Comparison of ENCODE assay signal across 12 mouse cellular contexts in the genomic region with DNA sequence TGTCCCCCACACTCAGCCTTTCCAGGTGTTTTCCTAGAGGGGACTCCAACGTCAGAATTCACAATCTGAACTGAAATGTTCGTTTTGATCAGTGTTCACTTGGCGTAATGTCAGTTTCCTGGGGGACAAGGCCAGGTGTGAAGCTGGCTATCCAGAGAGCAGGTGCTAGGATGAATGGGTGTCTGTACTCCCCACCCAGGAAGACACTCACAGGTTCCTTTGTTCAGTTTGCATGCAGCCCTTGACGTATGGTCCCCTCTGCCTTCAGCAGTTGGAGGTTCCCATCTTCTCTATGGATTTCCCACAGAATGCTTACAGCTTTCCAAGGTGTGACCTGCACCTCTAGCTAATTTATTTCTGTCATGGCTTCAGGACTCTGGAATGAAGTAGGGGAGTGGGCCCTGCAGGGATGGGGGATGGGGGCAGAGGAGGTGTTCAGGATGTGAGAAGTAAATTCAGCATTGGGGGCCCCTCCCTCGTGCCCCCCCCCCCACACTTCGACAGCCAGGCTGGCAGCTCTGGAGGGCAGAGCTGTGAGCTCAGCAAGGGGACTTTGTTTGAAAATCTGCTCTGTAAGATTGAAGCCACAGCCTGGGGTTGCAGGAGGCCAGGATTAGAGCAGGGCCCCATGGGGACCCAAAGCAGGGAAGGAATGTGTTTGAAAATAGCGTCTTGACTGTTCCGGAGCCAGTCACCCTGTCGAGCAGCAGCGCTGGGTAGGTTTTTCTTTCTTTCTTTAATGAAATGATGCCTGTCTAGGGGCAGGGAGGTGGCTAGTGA.
DNase-seq lines count a peak whose midpoint lies in the region; ATAC-seq lines count a peak whose summit lies in the region.
"Had no signal": no experiment of that assay in that cellular context is flagged by ENCODE, and none has a peak within 500 bp of the region (broad histone marks: within the 10 kb centered on the region; RNA-seq: fewer than 3 reads in every experiment).

No protein-coding gene starts in this region.

- WGBS in heart, embryonic 15.5 days: 25% methylated on average over 10 of the region's 10 CpGs
- WGBS in embryonic facial prominence, embryonic 13.5 days: 17% methylated on average over 10 of the region's 10 CpGs
- 16% methylated on average over 10 of the region's 10 CpGs for WGBS in limb, embryonic 10.5 days
- 11% methylated on average over 10 of the region's 10 CpGs for WGBS in neural tube, embryonic 13.5 days

- no peaks in the 10 kb centered on the region for H3K27me3 ChIP-seq in heart, embryonic 15.5 days
- no peaks in the 10 kb centered on the region for H3K27me3 ChIP-seq in embryonic facial prominence, embryonic 13.5 days
- no peaks in the 10 kb centered on the region for H3K27me3 ChIP-seq in limb, embryonic 10.5 days (ENCODE audit: low read depth, poor library complexity, severe bottlenecking)
- no peaks in the 10 kb centered on the region for H3K27me3 ChIP-seq in neural tube, embryonic 13.5 days
- H3K27me3 ChIP-seq: CH12.LX; stomach, embryonic 15.5 days had no signal

- peak overlapping the region; percentile 17; the same call in 1 of the 2 replicates for H3K4me2 ChIP-seq in heart, embryonic 15.5 days
- peak overlapping the region; percentile 31 for H3K4me2 ChIP-seq in embryonic facial prominence, embryonic 13.5 days
- H3K4me2 ChIP-seq in neural tube, embryonic 13.5 days: peak overlapping the region; percentile 29
- H3K4me2 ChIP-seq: stomach, embryonic 15.5 days had no signal

- H3K36me3 ChIP-seq in heart, embryonic 15.5 days: no peaks in the 10 kb centered on the region
- H3K36me3 ChIP-seq in embryonic facial prominence, embryonic 13.5 days: no peaks in the 10 kb centered on the region
- H3K36me3 ChIP-seq in limb, embryonic 10.5 days: peaks cover 8% of the 10 kb centered on the region; the same call in 1 of the 2 replicates
- H3K36me3 ChIP-seq in neural tube, embryonic 13.5 days: no peaks in the 10 kb centered on the region
- H3K36me3 ChIP-seq: stomach, embryonic 15.5 days had no signal

- H3K9ac ChIP-seq in heart, embryonic 15.5 days: no peak overlapping the region
- 0 out of 2 replicates have a peak overlapping the region, but pooled peaks have one; percentile 32 for H3K9ac ChIP-seq in embryonic facial prominence, embryonic 13.5 days
- H3K9ac ChIP-seq in neural tube, embryonic 13.5 days: peak overlapping the region; percentile 56
- H3K9ac ChIP-seq: stomach, embryonic 15.5 days had no signal

- H3K9me3 ChIP-seq in heart, embryonic 15.5 days (replicated peaks): no peaks in the 10 kb centered on the region
- H3K9me3 ChIP-seq in embryonic facial prominence, embryonic 13.5 days: no peaks in the 10 kb centered on the region
- H3K9me3 ChIP-seq in limb, embryonic 10.5 days (replicated peaks): no peaks in the 10 kb centered on the region
- no peaks in the 10 kb centered on the region for H3K9me3 ChIP-seq in neural tube, embryonic 13.5 days
- H3K9me3 ChIP-seq: stomach, embryonic 15.5 days had no signal

- H3K4me3 ChIP-seq in heart, embryonic 15.5 days: no peak overlapping the region
- no peak overlapping the region for H3K4me3 ChIP-seq in embryonic facial prominence, embryonic 13.5 days
- no peak overlapping the region for H3K4me3 ChIP-seq in limb, embryonic 10.5 days
- no peak overlapping the region for H3K4me3 ChIP-seq in neural tube, embryonic 13.5 days
- H3K4me3 ChIP-seq: stomach, embryonic 15.5 days had no signal

- no peak overlapping the region for H3K27ac ChIP-seq in heart, embryonic 15.5 days
- peak overlapping the region; percentile 41 for H3K27ac ChIP-seq in embryonic facial prominence, embryonic 13.5 days
- H3K27ac ChIP-seq in limb, embryonic 10.5 days: peak overlapping the region; percentile 77
- peak overlapping the region; percentile 79 for H3K27ac ChIP-seq in neural tube, embryonic 13.5 days (replicated peaks)
- H3K27ac ChIP-seq: stomach, embryonic 15.5 days had no signal

- ATAC-seq in heart, embryonic 15.5 days (replicated peaks; ENCODE audit: insufficient number of reproducible peaks, insufficient read depth, low FRiP score, low read depth): no peak
- ATAC-seq in embryonic facial prominence, embryonic 13.5 days (ENCODE audit: insufficient number of reproducible peaks, insufficient read depth, low FRiP score, low TSS enrichment, low read depth): no peak
- peak; percentile 63 for ATAC-seq in neural tube, embryonic 13.5 days (ENCODE audit: low read depth)

- peaks cover 11% of the 10 kb centered on the region for H3K4me1 ChIP-seq in heart, embryonic 15.5 days (replicated peaks)
- H3K4me1 ChIP-seq in embryonic facial prominence, embryonic 13.5 days: peaks cover 10% of the 10 kb centered on the region
- H3K4me1 ChIP-seq in limb, embryonic 10.5 days: peaks cover 26% of the 10 kb centered on the region
- peaks cover 29% of the 10 kb centered on the region for H3K4me1 ChIP-seq in neural tube, embryonic 13.5 days (replicated peaks)

- DNase-seq in heart, adult 18-20 months: no peak
- DNase-seq in limb, embryonic 10.5 days (ENCODE audit: low spot score): peak; percentile 59
- no peak for DNase-seq in cerebellum, adult 11-12 months
- DNase-seq in cerebellum, adult 9-11 months: no peak
- DNase-seq in right cerebral cortex, postnatal 4 days: no peak
- DNase-seq: cerebellum, adult 9-10 months; kidney, postnatal 10 days had no signal
